Mouse (Mus musculus) brown adipose tissue, adult 24 weeks (tissue): Measurements from ENCODE around the gene Mlana. TPM values are rescaled to one million over a fixed set of nuclear protein-coding genes. Genes with fewer than 3 reads are reported as not detected.
A peak's percentile ranks its signal among the peaks of the same experiment; 100 is the strongest.

Experiments
- H3K27ac ChIP-seq: fragments of 200-500 bp; replicated peaks from 2 replicates; pipeline ENCODE4 v1.5.1; 2012; ENCODE audit warnings: low read depth, mild to moderate bottlenecking, low read length
- H3K4me1 ChIP-seq: fragments of 200-500 bp; 2 replicates; pipeline ENCODE4 v1.6.1; 2012; ENCODE audit warnings: low read length, mixed read lengths; ENCODE audit not compliant: control insufficient read depth, insufficient read depth, insufficient read length
- H3K4me3 ChIP-seq: fragments of 200-500 bp; 2 replicates; pipeline ENCODE4 v1.5.1; 2012; ENCODE audit warnings: low read depth, mild to moderate bottlenecking, low read length, moderate library complexity; ENCODE audit not compliant: insufficient read depth
- polyA plus RNA-seq: library from polyadenylated mRNA; stranded (reverse); fragments of >200 nt; gene quantifications from 2 replicates; pipeline ENCODE4 v1.2.4, GENCODE M21; 2012; ENCODE audit not compliant: missing spikeins, insufficient read depth, insufficient read length

Gene Mlana
- polyA plus RNA-seq, 1 experiment = not detected

GRCm38 (mm10) chr19:29666164-29666563, 31.5 kb upstream of the Mlana start:
- Histone ChIP-seq H3K4me1 (peaks cover 4% of the 10 kb centered on the region; the same call in 1 of the 2 replicates), H3K27ac (no peak overlapping the region), H3K4me3 (no peak overlapping the region)

- Histone ChIP-seq H3K4me3 (no peak overlapping the region), H3K4me1 (peaks cover 4% of the 10 kb centered on the region; the same call in 1 of the 2 replicates), H3K27ac (no peak overlapping the region; the same call in 1 of the 2 replicates)
Observed at GRCm38 (mm10) chr19:29666965-29667594, 30.5 kb upstream of the Mlana start.

GRCm38 (mm10) chr19:29668135-29668534, 29.5 kb upstream of the Mlana start:
- no peak overlapping the region for H3K27ac ChIP-seq
- H3K4me1 ChIP-seq = peaks cover 4% of the 10 kb centered on the region; the same call in 1 of the 2 replicates
- no peak overlapping the region for H3K4me3 ChIP-seq

- Histone ChIP-seq H3K27ac (no peak overlapping the region), H3K4me1 (peaks cover 5% of the 10 kb centered on the region; the same call in 1 of the 2 replicates), H3K4me3 (no peak overlapping the region)
Observed at GRCm38 (mm10) chr19:29670247-29670646, 27.4 kb upstream of the Mlana start.

- H3K27ac ChIP-seq = no peak overlapping the region
- H3K4me1 ChIP-seq = peaks cover 10% of the 10 kb centered on the region; the same call in 1 of the 2 replicates
- H3K4me3 ChIP-seq = no peak overlapping the region
Observed at GRCm38 (mm10) chr19:29671160-29671559, 26.5 kb upstream of the Mlana start.

- peaks cover 6% of the 10 kb centered on the region; the same call in 1 of the 2 replicates for H3K4me1 ChIP-seq
- no peak overlapping the region for H3K27ac ChIP-seq
Observed at GRCm38 (mm10) chr19:29672660-29673059, 25.0 kb upstream of the Mlana start.

GRCm38 (mm10) chr19:29674946-29675345, 22.7 kb upstream of the Mlana start:
- Histone ChIP-seq H3K4me3 (no peak overlapping the region), H3K4me1 (peaks cover 6% of the 10 kb centered on the region; the same call in 1 of the 2 replicates), H3K27ac (peak overlapping the region; percentile 97)

More at GRCm38 (mm10) chr19:29672660-29673059, 25.0 kb upstream of the Mlana start:
- H3K4me3 ChIP-seq = no peak overlapping the region

GRCm38 (mm10) chr19:29675562-29676078, 22.0 kb upstream of the Mlana start:
- Histone ChIP-seq H3K27ac (peak overlapping the region; percentile 97), H3K4me1 (peaks cover 6% of the 10 kb centered on the region; the same call in 1 of the 2 replicates), H3K4me3 (no peak overlapping the region)

- Histone ChIP-seq H3K27ac (peak overlapping the region; percentile 97), H3K4me1 (peaks cover 6% of the 10 kb centered on the region; the same call in 1 of the 2 replicates)
Observed at GRCm38 (mm10) chr19:29676479-29677193, 21.0 kb upstream of the Mlana start.

GRCm38 (mm10) chr19:29678181-29678778, 19.3 kb upstream of the Mlana start:
- Histone ChIP-seq H3K4me1 (peaks cover 6% of the 10 kb centered on the region; the same call in 1 of the 2 replicates), H3K4me3 (no peak overlapping the region), H3K27ac (no peak overlapping the region)

More at GRCm38 (mm10) chr19:29676479-29677193, 21.0 kb upstream of the Mlana start:
- no peak overlapping the region for H3K4me3 ChIP-seq

GRCm38 (mm10) chr19:29680182-29681152, 17.2 kb upstream of the Mlana start:
- no peak overlapping the region for H3K27ac ChIP-seq
- H3K4me1 ChIP-seq = peaks cover 2% of the 10 kb centered on the region; the same call in 1 of the 2 replicates
- no peak overlapping the region for H3K4me3 ChIP-seq

GRCm38 (mm10) chr19:29683844-29684540, 13.6 kb upstream of the Mlana start:
- H3K27ac ChIP-seq = no peak overlapping the region
- H3K4me1 ChIP-seq = no peaks in the 10 kb centered on the region
- H3K4me3 ChIP-seq = peak overlapping the region; percentile 49; the same call in 1 of the 2 replicates

GRCm38 (mm10) chr19:29695071-29695470, 2.6 kb upstream of the Mlana start:
- Histone ChIP-seq H3K27ac (no peak overlapping the region), H3K4me1 (no peaks in the 10 kb centered on the region), H3K4me3 (no peak overlapping the region)

- Histone ChIP-seq H3K27ac (no peak overlapping the region), H3K4me3 (no peak overlapping the region), H3K4me1 (no peaks in the 10 kb centered on the region)
Observed at GRCm38 (mm10) chr19:29696309-29696708, 1.3 kb upstream of the Mlana start.
